Mouse (Mus musculus) CD4-positive naive resting alpha-beta T cell, adult 76 days (primary cell): Measurements from ENCODE around the gene Dgkg. TPM values are rescaled to one million over a fixed set of nuclear protein-coding genes. Genes with fewer than 3 reads are reported as not detected.

ENCODE experiments used
- total RNA-seq: library from RNA; stranded (reverse); gene quantifications from one replicate; pipeline ENCODE4 v1.2.4, GENCODE M21; 2023

Dgkg gene
- total RNA-seq = 0.62 TPM

GRCm38 (mm10) chr16:22656533-22657444 is at the start of gene Dgkg:
Gene Dgkg, minus strand, starts transcription at chr16:22657221.

DNA sequence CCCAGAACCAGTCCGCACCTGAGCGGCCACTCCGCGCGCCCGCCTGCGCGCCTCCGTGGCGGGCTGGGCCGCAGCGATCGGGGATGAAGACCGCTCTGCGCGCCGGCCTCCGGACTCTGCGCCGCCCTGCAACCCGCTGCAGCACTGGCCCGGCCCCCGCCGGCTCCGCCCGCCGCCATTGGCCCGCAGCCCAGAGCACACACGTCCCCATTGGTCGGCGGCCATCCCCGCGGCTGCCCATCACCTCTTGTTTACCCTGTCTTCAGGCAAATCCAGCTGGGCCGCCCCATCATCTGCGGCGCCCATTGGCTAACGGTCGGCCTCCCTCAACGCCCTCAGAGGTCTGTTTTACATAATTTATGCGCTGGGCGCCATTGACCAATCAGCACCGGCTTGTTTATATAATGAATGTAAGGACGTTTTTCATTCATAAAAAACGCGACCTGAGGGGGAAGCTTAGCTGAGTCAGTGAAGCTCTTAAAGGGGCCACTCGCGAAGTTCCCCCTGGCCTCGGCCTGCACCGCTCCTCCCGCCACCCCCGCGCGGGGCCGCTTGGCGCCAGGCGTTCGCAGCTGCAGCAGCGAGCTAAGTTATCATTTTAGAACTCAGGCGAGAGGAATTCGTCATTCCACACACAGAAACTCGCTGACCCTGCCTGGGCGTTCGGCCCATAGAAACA is 217.4 kb downstream of the Dgkg start, which contains the start of gene Etv5:
Gene Etv5 (minus strand): TSS at position 221 of the 679 bp plus-strand sequence.

Other genes with a start within 250 kb of the Dgkg start
- gene Etv5, start 217.5 kb downstream of the Dgkg start, total RNA-seq = 2.2 TPM
- not detected for gene Crygs, start 154.4 kb upstream of the Dgkg start, total RNA-seq
- 15.6 TPM for gene Tbccd1, start 200.4 kb upstream of the Dgkg start, total RNA-seq
- gene Dnajb11, start 200.6 kb upstream of the Dgkg start, total RNA-seq = 50.4 TPM
- not detected for gene Ahsg, start 234.1 kb upstream of the Dgkg start, total RNA-seq